Mouse (Mus musculus): ENCODE measurements at regions not wholly inside any gene's neighbourhood (a gene's known extent, or its start where the extent isn't known, plus 50 kb on each side); places are given as distances from the start of the nearest gene placed in this dataset.

GRCm38 (mm10) chr19:59631541-59631940 is 173.4 kb downstream of the Emx2 start:
- TF ChIP-seq POLR2A (IDR thresholded peaks at IDR 0.05; ENCODE audit: low read depth, low read length) (no peak), CTCF (conservative IDR thresholded peaks at IDR 0.05; ENCODE audit: insufficient read depth, insufficient read length, low read depth, low read length) (no peak)

Data from kidney, adult 2 months (tissue).